In the genomic region with DNA sequence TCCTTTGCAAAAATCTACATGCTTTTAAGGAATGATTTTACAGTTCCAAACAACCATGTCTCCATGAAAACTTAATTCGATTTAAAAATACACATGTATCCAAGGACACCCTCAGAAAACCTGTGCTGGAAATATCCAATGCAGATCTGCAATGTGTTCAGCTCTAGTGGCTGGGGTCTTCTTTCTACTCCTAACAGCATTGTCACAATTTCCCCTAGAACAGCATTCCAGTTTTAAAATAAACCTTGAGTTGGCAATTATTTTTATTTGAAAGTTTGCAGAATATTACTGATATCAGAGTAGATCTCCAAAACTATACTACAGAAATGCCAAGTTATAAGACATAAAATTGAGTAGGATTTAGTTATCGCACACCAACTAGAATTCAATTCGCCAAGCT, we compare ENCODE assay signal across 9 mouse cellular contexts.
DNase-seq lines count a peak whose midpoint lies in the region; ATAC-seq lines count a peak whose summit lies in the region.
"Had no signal": no experiment of that assay in that cellular context is flagged by ENCODE, and none has a peak within 500 bp of the region (broad histone marks: within the 10 kb centered on the region; RNA-seq: fewer than 3 reads in every experiment).

No protein-coding gene starts in this region.

- 0 out of 2 replicates have a peak, but pooled peaks cover 4% of the 10 kb centered on the region for H3K4me1 ChIP-seq in kidney, embryonic 15.5 days
- H3K4me1 ChIP-seq in embryonic facial prominence, embryonic 13.5 days, result peaks cover 3% of the 10 kb centered on the region
- peaks cover 15% of the 10 kb centered on the region for H3K4me1 ChIP-seq in hindbrain, embryonic 15.5 days (replicated peaks)
- peaks cover 15% of the 10 kb centered on the region for H3K4me1 ChIP-seq in neural tube, embryonic 13.5 days (replicated peaks)

- no peak for DNase-seq in kidney, adult 9 months
- DNase-seq in adrenal gland, adult 8-10 months, result no peak
- DNase-seq in layer of hippocampus, adult 18-20 months (ENCODE audit: low spot score in 2 of 2), result no peak

- WGBS in kidney, embryonic 15.5 days, result 49% methylated on average over 3 of the region's 3 CpGs
- 53% methylated on average over 3 of the region's 3 CpGs for WGBS in embryonic facial prominence, embryonic 13.5 days
- 33% methylated on average over 3 of the region's 3 CpGs for WGBS in hindbrain, embryonic 15.5 days
- 47% methylated on average over 3 of the region's 3 CpGs for WGBS in neural tube, embryonic 13.5 days

- H3K9ac ChIP-seq in kidney, embryonic 15.5 days, result no peak overlapping the region
- no peak overlapping the region for H3K9ac ChIP-seq in embryonic facial prominence, embryonic 13.5 days
- H3K9ac ChIP-seq in hindbrain, embryonic 15.5 days, result peak overlapping the region; percentile 68
- peak overlapping the region; percentile 84 for H3K9ac ChIP-seq in neural tube, embryonic 13.5 days

- H3K36me3 ChIP-seq in kidney, embryonic 15.5 days, result no peaks in the 10 kb centered on the region
- no peaks in the 10 kb centered on the region for H3K36me3 ChIP-seq in embryonic facial prominence, embryonic 13.5 days
- no peaks in the 10 kb centered on the region for H3K36me3 ChIP-seq in hindbrain, embryonic 15.5 days
- no peaks in the 10 kb centered on the region for H3K36me3 ChIP-seq in neural tube, embryonic 13.5 days

- ATAC-seq in kidney, embryonic 15.5 days (replicated peaks; ENCODE audit: low FRiP score), result no peak
- ATAC-seq in embryonic facial prominence, embryonic 13.5 days (ENCODE audit: insufficient number of reproducible peaks, insufficient read depth, low FRiP score, low TSS enrichment, low read depth), result no peak
- ATAC-seq in hindbrain, embryonic 15.5 days (ENCODE audit: low FRiP score, low read depth), result no peak
- no peak for ATAC-seq in neural tube, embryonic 13.5 days (ENCODE audit: low read depth)
- ATAC-seq in CD4-positive, CD25-positive, alpha-beta regulatory T cell, adult 4 months, result no peak
- ATAC-seq: inflammation-experienced regulatory T-cells, adult 6 months had no signal

- H3K4me3 ChIP-seq in kidney, embryonic 15.5 days (replicated peaks), result no peak overlapping the region
- H3K4me3 ChIP-seq in embryonic facial prominence, embryonic 13.5 days, result peak overlapping the region; percentile 22; the same call in 1 of the 2 replicates
- H3K4me3 ChIP-seq in hindbrain, embryonic 15.5 days, result peak overlapping the region; percentile 56
- H3K4me3 ChIP-seq in neural tube, embryonic 13.5 days, result peak overlapping the region; percentile 52

- no peaks in the 10 kb centered on the region for H3K9me3 ChIP-seq in kidney, embryonic 15.5 days (replicated peaks)
- H3K9me3 ChIP-seq in embryonic facial prominence, embryonic 13.5 days, result no peaks in the 10 kb centered on the region
- H3K9me3 ChIP-seq in hindbrain, embryonic 15.5 days, result no peaks in the 10 kb centered on the region
- no peaks in the 10 kb centered on the region for H3K9me3 ChIP-seq in neural tube, embryonic 13.5 days

- no peak overlapping the region for H3K27ac ChIP-seq in kidney, embryonic 15.5 days
- no peak overlapping the region for H3K27ac ChIP-seq in embryonic facial prominence, embryonic 13.5 days
- H3K27ac ChIP-seq in hindbrain, embryonic 15.5 days (replicated peaks), result peak overlapping the region; percentile 94
- H3K27ac ChIP-seq in neural tube, embryonic 13.5 days (replicated peaks), result peak overlapping the region; percentile 96

- H3K4me2 ChIP-seq in kidney, embryonic 15.5 days, result peak overlapping the region; percentile 54; the same call in 1 of the 2 replicates
- H3K4me2 ChIP-seq in embryonic facial prominence, embryonic 13.5 days, result peak overlapping the region; percentile 55
- H3K4me2 ChIP-seq in hindbrain, embryonic 15.5 days, result peak overlapping the region; percentile 62
- peak overlapping the region; percentile 59 for H3K4me2 ChIP-seq in neural tube, embryonic 13.5 days

- H3K27me3 ChIP-seq in kidney, embryonic 15.5 days, result no peaks in the 10 kb centered on the region
- no peaks in the 10 kb centered on the region; the same call in 1 of the 2 replicates for H3K27me3 ChIP-seq in embryonic facial prominence, embryonic 13.5 days
- H3K27me3 ChIP-seq in hindbrain, embryonic 15.5 days, result no peaks in the 10 kb centered on the region
- no peaks in the 10 kb centered on the region for H3K27me3 ChIP-seq in neural tube, embryonic 13.5 days

Comparison
In these comparisons a context has a peak if more than half of its experiments do, and no peak if none do; other contexts are left out.
1. H3K27ac ChIP-seq: peak in hindbrain, embryonic 15.5 days (single experiment) and neural tube, embryonic 13.5 days (single experiment); none in kidney, embryonic 15.5 days (single experiment) and embryonic facial prominence, embryonic 13.5 days (single experiment).
2. H3K9ac ChIP-seq: peak in hindbrain, embryonic 15.5 days (single experiment) and neural tube, embryonic 13.5 days (single experiment); none in kidney, embryonic 15.5 days (single experiment) and embryonic facial prominence, embryonic 13.5 days (single experiment).
3. Peak in every context shown above with its lines, with median percentiles within 50 percentile points of each other: H3K4me2 ChIP-seq.